Mouse (Mus musculus) stomach, embryonic 14.5 days (tissue): ENCODE results near the gene Tax1bp3. TPM values are rescaled to one million over a fixed set of nuclear protein-coding genes. Genes with fewer than 3 reads are reported as not detected.
A peak's percentile ranks its signal among the peaks of the same experiment; 100 is the strongest.

Experiments
- ATAC-seq: fragments of 200-750 bp; cut with Nextera tagmentation; 2 replicates; pipeline ENCODE4 v1.8.0; 2017; ENCODE audit warnings: low read depth, moderate TSS enrichment; ENCODE audit not compliant: insufficient number of reproducible peaks, insufficient read depth, low FRiP score
- H3K27ac ChIP-seq: fragments of 300-500 bp; sonication (generic); 2 replicates; pipeline ENCODE4 v1.5.1; 2014; ENCODE audit warnings: mild to moderate bottlenecking, low read length, moderate library complexity, mixed read lengths
- H3K27me3 ChIP-seq: fragments of 300-500 bp; sonication (generic); 2 replicates; pipeline ENCODE4 v1.6.1; 2014; ENCODE audit warnings: low read length, control low read depth, mixed read lengths; ENCODE audit not compliant: control insufficient read depth, insufficient read depth
- H3K36me3 ChIP-seq: fragments of 300-500 bp; sonication (generic); 2 replicates; pipeline ENCODE4 v1.6.1; 2014; ENCODE audit warnings: mild to moderate bottlenecking, control low read depth, low read length, moderate library complexity, mixed read lengths; ENCODE audit not compliant: control insufficient read depth, insufficient read depth
- H3K4me1 ChIP-seq: fragments of 300-500 bp; sonication (generic); 2 replicates; pipeline ENCODE4 v1.6.1; 2014; ENCODE audit warnings: low read length, control low read depth, mixed read lengths; ENCODE audit not compliant: control insufficient read depth, insufficient read depth
- H3K4me2 ChIP-seq: fragments of 300-500 bp; sonication (generic); replicated peaks from 2 replicates; pipeline ENCODE4 v1.6.1; 2014; ENCODE audit warnings: low read depth, low read length, control low read depth
- H3K4me3 ChIP-seq: fragments of 300-500 bp; sonication (generic); 2 replicates; pipeline ENCODE4 v1.5.1; 2014; ENCODE audit warnings: low read depth, low read length, control low read depth
- H3K9ac ChIP-seq: fragments of 300-500 bp; sonication (generic); replicated peaks from 2 replicates; pipeline ENCODE4 v1.6.1; 2014; ENCODE audit warnings: low read depth, mild to moderate bottlenecking, control low read depth, low read length, moderate library complexity, mixed read lengths
- H3K9me3 ChIP-seq: fragments of 300-500 bp; sonication (generic); 2 replicates; pipeline ENCODE4 v1.6.1; 2016; ENCODE audit warnings: low read depth, low read length, control low read depth; ENCODE audit not compliant: control insufficient read depth
- WGBS: fragments of 180-500 bp; shearing (Covaris S2); extraction: QIAGEN DNeasy Blood & Tissue Kit; methylation state at CpG from one replicate; pipeline ENCODE4 v1.1.7; 2014; 5-methylcytosine and 5-hydroxymethylcytosine counted together
- polyA plus RNA-seq: library from polyadenylated mRNA; unstranded; fragments of >200 nt; fragmentation: Nextera tagmentation; extraction: Ambion mirVana; gene quantifications from 2 replicates; pipeline ENCODE4 v1.2.1, GENCODE M21; 2014

The Tax1bp3 gene
- polyA plus RNA-seq, 1 experiment from 2014 or later = 253 TPM

- Histone ChIP-seq H3K27me3 (no peaks in the 10 kb centered on the region), H3K4me3 (no peak overlapping the region), H3K9me3 (no peaks in the 10 kb centered on the region), H3K36me3 (peaks cover 25% of the 10 kb centered on the region), H3K4me1 (no peaks in the 10 kb centered on the region), H3K9ac (no peak overlapping the region), H3K4me2 (no peak overlapping the region), H3K27ac (no peak overlapping the region)
- no peak for ATAC-seq
- WGBS = 89% methylated on average over 10 of the region's 10 CpGs
These were observed 9.2 kb downstream of the Tax1bp3 start for GRCm38 (mm10) chr11:73185872-73186615.

GRCm38 (mm10) chr11:73187231-73187630 lies 10.3 kb downstream of the Tax1bp3 start:
- no peak overlapping the region for H3K27ac ChIP-seq
- WGBS = 89% methylated on average over 6 of the region's 6 CpGs
- H3K27me3 ChIP-seq = no peaks in the 10 kb centered on the region
- no peak overlapping the region for H3K4me2 ChIP-seq
- H3K4me3 ChIP-seq = no peak overlapping the region
- no peaks in the 10 kb centered on the region for H3K9me3 ChIP-seq
- no peak overlapping the region for H3K9ac ChIP-seq
- ATAC-seq = no peak
- H3K4me1 ChIP-seq = no peaks in the 10 kb centered on the region
- H3K36me3 ChIP-seq = peaks cover 26% of the 10 kb centered on the region

GRCm38 (mm10) chr11:73193047-73193446 lies 16.2 kb downstream of the Tax1bp3 start:
- Histone ChIP-seq H3K27me3 (no peaks in the 10 kb centered on the region), H3K4me3 (no peak overlapping the region), H3K9me3 (no peaks in the 10 kb centered on the region), H3K9ac (no peak overlapping the region), H3K4me2 (no peak overlapping the region), H3K36me3 (peaks cover 10% of the 10 kb centered on the region), H3K27ac (no peak overlapping the region), H3K4me1 (no peaks in the 10 kb centered on the region)
- ATAC-seq = no peak
- 71% methylated on average over 6 of the region's 6 CpGs for WGBS

- H3K9ac ChIP-seq = no peak overlapping the region
- no peak overlapping the region for H3K4me3 ChIP-seq
- 74% methylated on average over 2 of the region's 2 CpGs for WGBS
- no peaks in the 10 kb centered on the region for H3K9me3 ChIP-seq
- peaks cover 5% of the 10 kb centered on the region; the same call in 1 of the 2 replicates for H3K4me1 ChIP-seq
- no peaks in the 10 kb centered on the region for H3K27me3 ChIP-seq
- no peak for ATAC-seq
- no peak overlapping the region for H3K27ac ChIP-seq
- H3K36me3 ChIP-seq = peaks cover 10% of the 10 kb centered on the region; the same call in 1 of the 2 replicates
- no peak overlapping the region for H3K4me2 ChIP-seq
These were observed 17.6 kb downstream of the Tax1bp3 start for GRCm38 (mm10) chr11:73194444-73194843.

GRCm38 (mm10) chr11:73198190-73198589 lies 21.3 kb downstream of the Tax1bp3 start:
- H3K4me2 ChIP-seq = peak overlapping the region; percentile 95
- H3K4me1 ChIP-seq = peaks cover 5% of the 10 kb centered on the region
- H3K9ac ChIP-seq = peak overlapping the region; percentile 68
- no peaks in the 10 kb centered on the region for H3K9me3 ChIP-seq
- ATAC-seq = no peak
- 10% methylated on average over 1 of the region's 1 CpGs for WGBS
- no peak overlapping the region for H3K27ac ChIP-seq
- H3K36me3 ChIP-seq = no peaks in the 10 kb centered on the region; the same call in 1 of the 2 replicates
- H3K27me3 ChIP-seq = no peaks in the 10 kb centered on the region
- H3K4me3 ChIP-seq = peak overlapping the region; percentile 73

- Histone ChIP-seq H3K27me3 (no peaks in the 10 kb centered on the region), H3K4me3 (peak within 1 kb of the TSS; percentile 73), H3K9ac (peak within 1 kb of the TSS; percentile 68), H3K36me3 (no peaks in the 10 kb centered on the region; the same call in 1 of the 2 replicates), H3K4me1 (peaks cover 5% of the 10 kb centered on the region), H3K4me2 (peak within 1 kb of the TSS; percentile 95), H3K27ac (no peak within 1 kb of the TSS), H3K9me3 (no peaks in the 10 kb centered on the region)
- ATAC-seq = peak; percentile 96
- WGBS = 2% methylated on average over 22 of the region's 22 CpGs
These were observed 21.8 kb downstream of the Tax1bp3 start, which contains the start of gene Ctns for GRCm38 (mm10) chr11:73198603-73199229. Ctns (minus strand) TSS chr11:73199042.

- under 1% methylated on average over 32 of the region's 32 CpGs for WGBS
- ATAC-seq = peak; percentile 98
- peaks cover 5% of the 10 kb centered on the region for H3K4me1 ChIP-seq
- peak within 1 kb of the TSS; percentile 73 for H3K4me3 ChIP-seq
- H3K4me2 ChIP-seq = peak within 1 kb of the TSS; percentile 95
- peak within 1 kb of the TSS; percentile 68 for H3K9ac ChIP-seq
- no peaks in the 10 kb centered on the region for H3K9me3 ChIP-seq
- no peak within 1 kb of the TSS for H3K27ac ChIP-seq
- no peaks in the 10 kb centered on the region for H3K27me3 ChIP-seq
- no peaks in the 10 kb centered on the region; the same call in 1 of the 2 replicates for H3K36me3 ChIP-seq
These were observed 22.4 kb downstream of the Tax1bp3 start, which contains the start of gene Shpk for GRCm38 (mm10) chr11:73199230-73199712. Shpk (plus strand) TSS chr11:73199460.

GRCm38 (mm10) chr11:73199879-73200278 lies 23.0 kb downstream of the Tax1bp3 start:
- no peak for ATAC-seq
- H3K9ac ChIP-seq = peak overlapping the region; percentile 57
- H3K36me3 ChIP-seq = no peaks in the 10 kb centered on the region; the same call in 1 of the 2 replicates
- 1% methylated on average over 12 of the region's 12 CpGs for WGBS
- H3K4me2 ChIP-seq = peak overlapping the region; percentile 95
- H3K4me1 ChIP-seq = peaks cover 5% of the 10 kb centered on the region
- H3K27ac ChIP-seq = no peak overlapping the region
- no peaks in the 10 kb centered on the region for H3K27me3 ChIP-seq
- no peaks in the 10 kb centered on the region for H3K9me3 ChIP-seq
- peak overlapping the region; percentile 73 for H3K4me3 ChIP-seq
